Mouse (Mus musculus) lung, adult 2 months (tissue): Measurements from ENCODE around the gene Rspry1. TPM values are rescaled to one million over a fixed set of nuclear protein-coding genes. Genes with fewer than 3 reads are reported as not detected.
A peak's percentile ranks its signal among the peaks of the same experiment; 100 is the strongest.

ENCODE experiments used
- DNase-seq: peaks from one replicate; pipeline ENCODE4 v3.0.0; 2022
- H3K4me1 ChIP-seq: fragments of 200-500 bp; 2 replicates; pipeline ENCODE4 v1.6.1; 2011; ENCODE audit warnings: low read length; ENCODE audit not compliant: control insufficient read depth, insufficient read depth
- H3K4me3 ChIP-seq: fragments of 200-500 bp; replicated peaks from 2 replicates; pipeline ENCODE3; 2011; ENCODE audit warnings: low read depth, mild to moderate bottlenecking, control low read depth, low read length; ENCODE audit errors: extremely low read depth
- CTCF ChIP-seq: fragments of 200-500 bp; IDR thresholded peaks from 2 replicates; pipeline ENCODE4 v1.5.1; 2011; ENCODE audit warnings: mild to moderate bottlenecking, low read length, control low read depth; ENCODE audit not compliant: insufficient read depth
- POLR2A ChIP-seq: fragments of 200-500 bp; IDR thresholded peaks from 2 replicates; pipeline ENCODE4 v1.6.1; 2011; ENCODE audit warnings: low read depth, mild to moderate bottlenecking, control low read depth, low read length, borderline replicate concordance; ENCODE audit errors: extremely low read depth
- WGBS: fragments of 180-500 bp; shearing (Covaris S2); methylation state at CpG from one replicate; pipeline ENCODE4 v1.1.7; 2018; 5-methylcytosine and 5-hydroxymethylcytosine counted together
- polyA plus RNA-seq: library from polyadenylated mRNA; depleted of rRNA; stranded (reverse); fragments of >200 nt; gene quantifications from 2 replicates; pipeline ENCODE4 v1.2.3, GENCODE M21; 2012

The Rspry1 gene
- polyA plus RNA-seq, 1 experiment, result 7.8 TPM

DNA sequence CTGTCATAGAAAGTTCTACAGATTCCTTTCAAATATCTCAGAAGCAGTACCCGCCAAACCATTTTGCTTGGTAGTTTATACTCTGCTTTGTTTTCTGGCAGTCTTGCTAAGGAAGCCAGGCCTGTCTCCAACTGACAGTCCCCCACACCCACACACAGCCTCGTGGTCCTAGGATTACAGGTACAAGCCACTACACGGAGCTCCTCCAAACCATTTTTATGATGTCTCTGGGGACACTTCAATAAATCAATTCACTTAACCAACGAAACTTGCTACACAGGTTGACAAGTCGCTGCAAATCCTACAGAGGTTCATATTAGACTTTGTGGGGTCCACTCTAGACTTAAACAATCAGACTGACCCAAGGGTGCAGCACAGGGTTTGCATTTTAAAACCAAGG is 1.3 kb upstream of the Rspry1 start:
- no peak for TF ChIP-seq POLR2A
- TF ChIP-seq CTCF, result no peak
- DNase-seq, result no peak
- Histone ChIP-seq H3K4me3 (peak overlapping the region; percentile 82), H3K4me1 (peaks cover 3% of the 10 kb centered on the region; the same call in 1 of the 2 replicates)
- 9% methylated on average over 5 of the region's 5 CpGs for WGBS

DNA sequence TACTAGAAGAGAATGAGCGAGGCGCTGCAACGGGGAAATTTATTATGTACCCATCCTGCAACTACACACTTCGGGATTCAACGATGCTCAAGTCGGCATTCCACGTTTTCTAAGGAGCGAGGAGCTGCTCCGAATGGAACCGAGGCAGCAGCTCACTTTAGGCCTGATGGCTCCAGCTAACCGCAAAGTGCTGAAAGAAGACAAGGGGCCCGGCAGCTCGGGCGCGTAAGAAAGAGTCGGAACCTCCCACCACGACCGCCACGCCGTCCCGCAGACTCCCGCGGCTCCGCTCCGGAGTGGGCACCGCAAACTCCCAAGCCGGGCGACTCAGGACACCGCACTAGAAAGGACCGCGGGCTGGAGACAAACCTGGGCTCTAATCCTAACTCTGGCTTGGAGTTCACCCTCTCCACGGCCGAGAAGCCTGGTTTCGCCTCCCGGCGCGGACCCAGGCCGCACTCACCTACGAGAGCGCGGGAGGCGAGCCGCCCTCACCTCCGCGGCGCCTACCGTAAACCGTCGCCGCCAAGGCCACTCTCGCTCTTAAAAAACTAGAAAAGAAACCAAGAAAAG is 617 bp upstream of the Rspry1 start:
- WGBS, result under 1% methylated on average over 51 of the region's 51 CpGs
- Histone ChIP-seq H3K4me1 (peaks cover 3% of the 10 kb centered on the region; the same call in 1 of the 2 replicates), H3K4me3 (peak overlapping the region; percentile 82)
- no peak for TF ChIP-seq CTCF
- no peak for TF ChIP-seq POLR2A
- DNase-seq, result no peak

DNA sequence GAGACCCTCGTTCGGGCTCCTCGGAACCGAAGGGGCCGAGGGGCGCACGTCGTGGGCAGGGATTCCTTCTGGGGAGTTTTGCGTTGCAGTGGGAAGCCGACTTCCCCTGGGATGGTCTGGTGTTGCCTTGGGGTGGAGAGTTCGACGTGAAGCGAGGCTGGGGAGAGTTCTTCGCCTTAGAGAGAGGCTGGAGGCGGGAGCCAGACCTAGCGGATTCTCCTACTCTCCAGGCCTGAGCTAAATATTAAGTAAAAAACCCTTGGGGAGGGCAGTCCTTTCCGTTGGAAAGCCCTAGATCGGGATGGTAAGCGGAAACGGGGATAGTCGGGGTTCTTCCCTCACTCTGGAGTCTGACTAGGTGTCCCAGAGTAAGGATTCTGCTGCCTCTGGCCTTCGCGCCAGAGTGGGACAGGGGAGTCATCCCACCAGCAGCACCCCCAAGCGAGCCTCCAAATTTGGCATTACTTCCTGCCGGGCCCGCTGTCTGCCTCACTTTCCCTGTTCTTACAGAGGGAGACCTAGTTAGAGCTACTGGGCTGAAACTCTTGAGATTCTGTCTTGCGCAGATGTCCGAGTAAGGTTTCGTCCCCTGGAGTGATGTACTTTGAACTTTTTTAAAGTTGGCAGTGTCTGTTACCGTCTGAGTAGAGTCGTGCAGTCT is 864 bp downstream of the Rspry1 start:
- peak; percentile 19 for DNase-seq
- H3K4me1 ChIP-seq, result peaks cover 3% of the 10 kb centered on the region; the same call in 1 of the 2 replicates
- no peak for TF ChIP-seq POLR2A
- TF ChIP-seq CTCF, result no peak
- WGBS, result 1% methylated on average over 31 of the region's 31 CpGs
- peak overlapping the region; percentile 99 for H3K4me3 ChIP-seq

DNA sequence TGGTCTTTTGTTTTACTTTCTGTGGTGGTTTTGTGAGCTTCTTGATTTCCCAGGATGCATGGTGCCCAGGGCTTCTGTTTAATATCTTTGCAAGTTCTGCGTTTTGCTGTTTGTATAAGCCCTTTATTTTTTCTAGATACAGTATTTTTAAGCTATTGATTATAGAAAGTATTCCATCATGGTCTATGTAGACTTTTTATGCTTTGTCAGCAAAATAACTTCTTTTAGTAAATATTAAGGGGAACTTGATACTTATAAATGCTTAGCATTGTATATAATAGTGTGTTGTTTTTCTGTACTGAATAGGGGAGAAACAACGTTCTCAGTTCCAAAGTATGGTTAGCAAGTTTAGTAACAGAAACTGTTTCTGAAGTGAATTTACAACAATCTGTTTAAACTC is 2.3 kb downstream of the Rspry1 start:
- peaks cover 3% of the 10 kb centered on the region; the same call in 1 of the 2 replicates for H3K4me1 ChIP-seq
- H3K4me3 ChIP-seq, result no peak overlapping the region
- TF ChIP-seq POLR2A, result no peak
- no peak for TF ChIP-seq CTCF
- no peak for DNase-seq
- 68% methylated on average over 2 of the region's 2 CpGs for WGBS

GRCm38 (mm10) chr8:94607064-94607463 is 5.3 kb downstream of the Rspry1 start:
- H3K4me1 ChIP-seq, result no peaks in the 10 kb centered on the region; the same call in 1 of the 2 replicates
- no peak overlapping the region for H3K4me3 ChIP-seq
- WGBS, result 92% methylated on average over 5 of the region's 5 CpGs
- TF ChIP-seq POLR2A, result no peak
- no peak for TF ChIP-seq CTCF
- DNase-seq, result no peak

DNA sequence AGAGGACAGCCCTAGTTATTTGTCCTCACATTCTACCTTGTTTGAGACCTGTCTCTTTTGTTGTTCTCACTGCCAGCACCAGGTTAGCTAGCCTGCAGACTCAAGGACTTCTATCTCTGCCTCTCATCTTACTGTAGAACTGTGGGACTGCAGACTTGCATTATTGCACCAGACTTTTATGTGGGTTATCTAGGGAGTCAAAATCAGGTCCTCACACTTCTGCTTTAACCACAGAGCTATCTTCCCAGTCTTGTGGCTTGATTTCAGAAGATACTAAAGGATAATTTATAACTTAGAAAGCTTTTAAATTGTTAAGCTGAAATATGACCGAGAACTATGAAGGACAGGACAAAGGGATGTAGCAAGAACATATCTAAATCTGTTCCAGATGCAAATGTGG is 23.1 kb downstream of the Rspry1 start:
- Histone ChIP-seq H3K4me3 (no peak overlapping the region), H3K4me1 (no peaks in the 10 kb centered on the region)
- 83% methylated on average over 1 of the region's 1 CpGs for WGBS
- no peak for TF ChIP-seq CTCF
- no peak for DNase-seq

- Histone ChIP-seq H3K4me1 (no peaks in the 10 kb centered on the region), H3K4me3 (no peak overlapping the region)
- TF ChIP-seq CTCF (no peak), POLR2A (no peak)
- DNase-seq, result no peak
- WGBS, result 56% methylated on average over 2 of the region's 2 CpGs
Observed at GRCm38 (mm10) chr8:94633564-94634194, 31.9 kb downstream of the Rspry1 start.

DNA sequence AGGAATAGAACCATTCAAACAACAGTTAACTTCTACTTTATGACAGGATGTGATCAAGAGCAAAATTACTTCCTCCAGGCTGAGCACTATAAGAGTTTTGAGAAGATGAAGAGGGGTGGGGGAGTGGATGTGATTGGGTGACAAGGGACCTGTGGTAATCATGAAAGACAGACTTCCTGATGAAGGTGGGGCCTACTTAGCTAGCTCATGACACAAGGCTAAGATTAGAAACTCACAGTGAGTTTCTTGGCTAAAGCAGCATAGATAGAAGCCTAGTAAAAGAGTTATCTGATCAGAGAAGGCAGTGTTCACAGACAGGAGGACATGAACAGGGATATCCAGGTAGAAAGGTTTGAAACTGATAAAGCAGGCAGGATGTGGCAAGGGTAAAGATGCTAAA is 32.5 kb downstream of the Rspry1 start:
- Histone ChIP-seq H3K4me3 (no peak overlapping the region), H3K4me1 (no peaks in the 10 kb centered on the region)
- no peak for DNase-seq
- TF ChIP-seq CTCF (no peak), POLR2A (no peak)

DNA sequence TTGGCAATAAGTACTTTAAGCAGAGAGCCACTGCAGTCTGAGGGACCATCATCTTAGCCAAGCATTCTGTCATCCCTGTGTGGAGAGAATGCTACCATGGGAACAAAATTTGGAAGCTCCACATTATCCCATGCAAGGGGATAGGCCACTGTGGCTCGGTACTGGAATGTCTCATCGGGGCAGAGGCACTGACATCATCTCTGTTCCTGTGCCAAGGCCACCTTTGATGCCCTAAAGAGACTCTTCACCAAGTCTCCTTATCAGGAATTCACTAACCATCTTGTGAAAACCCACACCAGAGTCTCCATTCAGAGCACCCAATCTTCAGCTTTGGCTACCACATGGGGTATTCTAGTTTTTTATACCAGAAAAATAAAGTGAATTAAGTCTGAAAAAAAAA is 39.4 kb downstream of the Rspry1 start:
- Histone ChIP-seq H3K4me3 (no peak overlapping the region), H3K4me1 (no peaks in the 10 kb centered on the region)
- DNase-seq, result no peak
- TF ChIP-seq POLR2A, result no peak
- TF ChIP-seq CTCF, result no peak
- WGBS, result 86% methylated on average over 2 of the region's 2 CpGs

DNA sequence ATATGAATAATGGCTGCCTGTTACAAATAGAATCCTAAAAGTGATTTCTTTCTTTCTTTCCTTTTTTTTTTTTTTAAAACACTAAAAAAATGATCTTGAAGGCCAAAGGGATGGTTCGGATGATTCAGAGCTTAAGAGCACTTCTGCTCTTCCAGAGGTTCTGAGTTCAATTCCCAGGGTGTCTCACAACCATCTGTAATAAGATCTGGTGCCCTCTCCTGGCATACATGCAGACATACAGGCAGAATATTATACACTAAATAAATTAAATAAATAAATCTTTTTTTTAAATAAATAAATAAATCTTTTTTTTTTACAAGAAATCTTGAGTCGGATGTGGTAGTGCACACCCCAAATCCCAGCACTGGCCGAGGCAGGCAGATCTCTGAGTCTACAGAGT is 40.2 kb downstream of the Rspry1 start:
- Histone ChIP-seq H3K4me1 (no peaks in the 10 kb centered on the region), H3K4me3 (no peak overlapping the region)
- TF ChIP-seq POLR2A (no peak), CTCF (no peak)
- no peak for DNase-seq
- WGBS, result 82% methylated on average over 3 of the region's 3 CpGs
